Mouse (Mus musculus) adrenal gland, adult 2 months (tissue): ENCODE data around the gene Zbtb12. TPM values are rescaled to one million over a fixed set of nuclear protein-coding genes. Genes with fewer than 3 reads are reported as not detected.
A peak's percentile ranks its signal among the peaks of the same experiment; 100 is the strongest.

Experiments
- DNase-seq: peaks from one replicate; pipeline ENCODE4 v3.0.0; 2021
- polyA plus RNA-seq: library from polyadenylated mRNA; depleted of rRNA; stranded (reverse); fragments of >200 nt; gene quantifications from 2 replicates; pipeline ENCODE4 v1.2.3, GENCODE M21; 2012
- total RNA-seq, 2 experiments: library from RNA; stranded (reverse); gene quantifications; 2 replicates each; pipeline ENCODE4 v1.2.3; 2021

The Zbtb12 gene
- total and polyA plus RNA-seq, 3 experiments = 10.8 to 21.5 (median 16.1) TPM

DNA sequence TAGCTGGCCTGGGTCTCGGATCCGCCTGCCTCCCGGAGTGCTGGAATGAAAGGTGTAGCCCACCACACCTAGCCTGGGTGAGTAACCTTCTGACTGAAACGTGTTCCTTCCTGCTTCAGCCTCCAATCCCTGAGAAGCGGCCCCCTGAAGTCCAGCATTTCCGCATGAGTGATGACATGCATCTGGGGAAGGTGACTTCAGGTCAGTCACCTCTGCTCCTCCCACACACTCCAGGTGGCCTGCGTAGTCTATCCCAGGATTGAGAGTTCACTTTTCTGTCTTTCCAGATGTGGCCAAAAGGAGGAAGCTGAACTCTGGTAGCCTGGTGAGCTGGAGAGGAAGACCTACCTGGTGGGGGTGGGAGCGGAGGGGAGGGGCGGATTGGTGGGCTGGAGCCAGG is 23.6 kb downstream of the Zbtb12 start:
- DNase-seq = no peak

DNA sequence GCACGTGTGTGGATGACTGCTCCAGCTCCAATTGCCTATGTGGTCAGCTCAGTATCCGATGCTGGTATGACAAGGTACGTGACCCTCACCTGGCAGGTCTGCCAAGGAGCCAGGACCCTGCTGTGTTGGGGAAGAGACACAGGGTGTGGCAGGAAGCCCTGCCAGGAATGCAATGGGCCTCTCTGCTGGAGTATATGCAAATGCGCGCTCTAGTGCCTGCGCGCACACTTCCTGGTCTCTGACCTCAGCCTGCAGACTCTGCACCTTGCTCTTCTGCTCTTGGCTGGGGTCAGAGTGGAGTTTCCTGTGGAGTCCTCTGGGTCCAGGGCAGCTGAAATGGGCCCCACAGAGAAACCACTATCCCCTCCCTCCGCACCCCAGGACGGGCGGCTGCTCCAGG is 31.7 kb downstream of the Zbtb12 start:
- no peak for DNase-seq

DNA sequence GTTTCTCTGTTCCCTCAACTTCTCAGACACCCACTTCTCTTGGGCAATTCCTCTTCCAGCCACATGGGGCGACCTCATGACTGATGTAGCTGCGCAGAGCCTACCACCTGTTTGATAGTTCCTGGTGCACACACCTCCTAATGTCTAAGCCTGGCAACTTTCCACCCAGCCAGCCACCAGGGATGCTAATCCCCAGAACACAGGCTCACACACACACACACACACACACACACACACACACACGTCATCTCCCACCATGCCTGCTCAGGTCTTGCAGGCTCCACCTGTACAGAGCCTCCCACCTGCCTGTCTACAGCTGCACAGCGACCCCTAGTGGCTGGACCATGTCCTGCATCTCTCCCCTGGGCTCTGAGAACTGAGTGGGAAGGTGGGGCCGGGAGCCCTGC is 32.7 kb downstream of the Zbtb12 start:
- peak; percentile 77 for DNase-seq

DNA sequence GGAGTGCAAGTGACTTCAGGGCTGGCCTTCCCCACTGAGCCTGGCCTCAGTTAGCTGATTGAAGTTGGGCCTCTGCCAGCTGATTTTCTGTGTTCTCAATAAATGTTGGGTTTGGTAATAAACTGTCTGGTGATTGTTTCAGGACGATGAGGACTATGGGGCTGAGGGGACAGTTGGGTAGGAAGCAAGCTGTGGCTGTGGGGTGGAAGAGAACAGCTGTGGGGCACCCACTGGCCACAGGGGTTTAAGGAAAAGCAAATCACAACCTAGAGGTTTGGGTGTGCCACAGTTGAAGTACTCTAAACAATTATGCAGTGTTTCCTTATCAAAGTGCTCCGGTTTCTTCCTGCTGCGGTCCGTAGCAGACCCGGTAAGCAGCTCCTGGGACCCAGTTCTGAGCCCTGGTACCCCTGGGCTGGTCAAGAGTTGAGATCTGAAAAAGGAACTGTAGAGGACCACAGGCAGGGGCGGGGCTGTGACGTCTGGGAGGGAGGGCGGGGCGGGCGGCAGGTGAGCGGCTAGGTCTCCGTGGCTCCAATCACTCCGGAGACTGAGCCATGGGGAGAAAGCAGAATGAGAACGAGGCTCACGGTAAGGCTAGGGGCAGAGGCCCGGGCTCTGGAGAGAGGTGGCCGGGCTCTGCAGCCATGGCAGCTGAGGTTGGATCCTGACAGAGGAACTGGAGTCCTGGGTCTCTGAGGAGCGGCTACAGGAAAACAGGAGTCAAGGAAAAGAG is 34.8 kb downstream of the Zbtb12 start, which contains the start of gene Slc44a4:
Gene Slc44a4, plus strand, starts transcription at position 537 of the 736 bp plus-strand sequence.
- DNase-seq = no peak

DNA sequence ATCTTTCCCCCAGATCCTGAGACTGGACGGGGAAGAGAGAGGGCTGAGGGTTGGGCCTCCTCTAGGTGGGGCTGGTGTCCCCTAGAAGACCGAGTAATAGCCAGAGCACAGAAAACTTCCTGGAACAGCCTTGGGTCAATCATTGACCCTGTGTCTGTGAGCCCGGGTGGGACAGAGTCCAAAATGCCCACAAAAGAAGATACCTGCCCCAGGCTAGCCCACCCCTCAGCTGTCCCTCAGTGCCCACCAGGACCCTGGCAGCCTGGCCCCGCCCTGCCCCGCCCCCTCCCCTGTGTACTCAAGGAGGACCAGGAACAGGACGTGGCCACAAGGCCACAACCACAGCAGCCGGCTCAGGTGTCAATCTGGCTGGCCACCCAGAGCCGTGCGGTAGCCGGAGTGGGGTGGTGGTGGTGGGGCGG is 36.1 kb downstream of the Zbtb12 start:
- peak; percentile 52 for DNase-seq

DNA sequence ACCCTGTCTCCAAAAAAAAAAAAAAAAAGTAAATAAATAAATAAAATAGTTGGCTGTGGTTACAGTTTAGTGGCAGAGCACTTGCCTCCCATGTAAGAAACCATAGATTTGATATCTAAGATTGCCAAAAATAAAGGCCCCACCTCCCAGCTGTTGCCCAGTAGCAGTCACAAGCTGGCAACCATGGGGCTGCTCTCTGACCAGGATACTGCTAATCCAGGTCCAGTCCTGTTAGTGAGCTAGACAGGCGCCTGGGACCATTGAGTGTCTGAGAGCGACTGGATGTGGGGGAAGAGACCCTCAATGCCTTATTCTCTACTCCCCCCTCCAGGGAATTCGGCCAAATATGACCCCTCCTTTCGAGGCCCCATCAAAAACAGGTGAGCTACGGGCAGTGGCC is 37.0 kb downstream of the Zbtb12 start:
- no peak for DNase-seq

DNA sequence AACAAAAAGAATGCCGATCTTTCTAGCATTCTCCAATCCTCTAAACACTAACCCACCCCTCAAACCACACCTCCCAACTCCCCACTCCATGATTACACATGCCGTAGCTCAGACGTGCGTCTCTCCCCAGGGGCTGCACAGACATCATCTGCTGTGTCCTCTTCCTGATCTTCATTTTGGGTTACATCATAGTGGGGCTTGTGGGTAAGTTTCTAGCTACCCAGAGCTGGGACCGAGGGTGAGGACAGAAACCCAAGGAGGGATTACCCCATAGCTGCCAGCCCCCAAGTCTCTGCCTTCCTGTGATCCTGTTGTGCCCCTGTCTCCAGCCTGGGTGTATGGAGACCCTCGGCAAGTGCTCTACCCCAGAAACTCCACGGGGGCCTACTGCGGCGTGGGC is 37.9 kb downstream of the Zbtb12 start:
- no peak for DNase-seq

DNA sequence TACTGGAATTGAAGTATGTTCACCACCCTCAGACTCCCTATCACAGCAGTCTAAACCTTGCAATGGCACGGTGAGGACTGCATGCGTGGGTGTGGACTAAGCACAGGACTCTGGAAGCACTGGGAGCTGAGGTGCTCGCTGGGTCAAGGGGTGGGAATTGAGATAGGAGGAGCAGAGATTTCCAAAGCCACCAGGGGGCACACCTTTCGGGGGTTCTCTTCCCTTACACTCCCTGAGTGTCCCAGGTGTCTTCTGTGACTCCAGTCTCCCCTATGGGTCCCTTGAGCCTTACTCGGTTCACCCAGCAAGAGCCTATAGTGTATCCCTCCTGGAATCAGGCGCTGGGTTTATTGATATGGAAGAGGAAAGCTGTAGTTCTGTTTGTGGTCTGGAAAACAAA is 43.7 kb downstream of the Zbtb12 start:
- DNase-seq = no peak

DNA sequence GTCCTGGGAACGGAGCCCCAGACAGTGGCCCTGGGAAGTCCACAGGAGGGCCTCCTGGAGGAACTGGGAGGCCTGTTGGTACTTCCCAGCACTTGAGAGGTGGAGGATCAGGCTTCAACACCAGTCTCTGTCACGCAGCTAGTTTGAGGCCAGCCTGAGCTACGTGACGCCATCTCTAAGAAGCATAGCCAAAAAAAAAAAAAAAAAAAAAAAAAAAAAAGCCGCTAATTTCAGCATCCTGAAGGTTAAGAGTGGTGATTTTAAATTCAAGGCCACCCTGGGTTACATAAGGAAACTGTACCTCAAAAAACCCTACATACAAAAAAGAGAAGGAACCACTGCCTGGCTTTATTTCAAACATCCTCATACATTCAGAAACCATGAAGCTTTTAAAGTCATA is 45.0 kb downstream of the Zbtb12 start:
- DNase-seq = no peak

DNA sequence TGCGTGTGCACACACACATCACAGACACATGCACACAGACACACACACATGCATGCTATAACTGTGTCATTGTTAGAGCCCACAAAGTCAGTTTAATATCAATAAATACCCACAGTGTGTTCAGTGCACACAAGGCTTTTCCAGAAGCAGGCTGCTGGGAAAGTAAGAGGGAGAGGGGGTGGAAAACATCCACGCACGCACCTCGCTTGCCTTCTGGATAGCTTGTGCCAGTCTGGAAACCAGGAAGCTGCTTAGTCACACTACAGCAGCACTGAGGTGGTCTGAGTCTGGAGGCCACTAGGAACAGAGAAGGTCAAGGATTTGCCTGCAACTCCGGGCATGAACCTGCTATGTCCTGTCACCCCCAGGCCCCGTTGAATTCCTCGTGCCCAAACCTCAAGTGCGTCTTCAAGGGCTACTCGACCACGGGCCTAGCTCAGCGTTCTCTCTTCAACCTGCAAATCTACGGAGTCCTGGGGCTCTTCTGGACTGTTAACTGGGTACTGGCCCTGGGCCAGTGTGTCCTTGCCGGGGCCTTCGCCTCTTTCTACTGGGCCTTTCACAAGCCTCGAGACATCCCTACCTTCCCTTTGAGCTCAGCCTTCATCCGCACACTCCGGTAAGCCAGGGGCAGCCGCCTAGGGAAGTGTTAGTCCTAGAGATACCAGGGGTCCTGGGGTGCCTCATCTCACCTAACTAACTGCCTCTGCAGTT is 48.2 kb downstream of the Zbtb12 start:
- peak; percentile 73 for DNase-seq

DNA sequence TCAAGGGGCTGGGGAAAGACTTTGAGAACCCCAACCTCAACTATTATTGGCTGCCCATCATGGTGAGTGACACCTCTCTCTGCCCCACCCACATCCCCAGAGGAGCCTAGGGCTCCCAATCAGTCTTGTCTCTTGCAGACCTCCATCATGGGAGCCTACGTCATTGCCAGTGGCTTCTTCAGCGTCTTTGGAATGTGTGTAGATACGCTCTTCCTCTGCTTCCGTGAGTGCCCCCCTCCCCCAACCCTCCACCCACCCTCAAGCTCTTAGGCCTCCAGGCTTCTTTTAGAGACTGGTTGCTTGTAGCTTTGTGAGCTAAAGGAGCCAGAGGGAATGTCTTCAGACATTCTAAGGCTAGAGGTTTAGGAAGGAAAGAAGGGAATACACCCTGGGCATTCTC is 49.6 kb downstream of the Zbtb12 start:
- no peak for DNase-seq

DNA sequence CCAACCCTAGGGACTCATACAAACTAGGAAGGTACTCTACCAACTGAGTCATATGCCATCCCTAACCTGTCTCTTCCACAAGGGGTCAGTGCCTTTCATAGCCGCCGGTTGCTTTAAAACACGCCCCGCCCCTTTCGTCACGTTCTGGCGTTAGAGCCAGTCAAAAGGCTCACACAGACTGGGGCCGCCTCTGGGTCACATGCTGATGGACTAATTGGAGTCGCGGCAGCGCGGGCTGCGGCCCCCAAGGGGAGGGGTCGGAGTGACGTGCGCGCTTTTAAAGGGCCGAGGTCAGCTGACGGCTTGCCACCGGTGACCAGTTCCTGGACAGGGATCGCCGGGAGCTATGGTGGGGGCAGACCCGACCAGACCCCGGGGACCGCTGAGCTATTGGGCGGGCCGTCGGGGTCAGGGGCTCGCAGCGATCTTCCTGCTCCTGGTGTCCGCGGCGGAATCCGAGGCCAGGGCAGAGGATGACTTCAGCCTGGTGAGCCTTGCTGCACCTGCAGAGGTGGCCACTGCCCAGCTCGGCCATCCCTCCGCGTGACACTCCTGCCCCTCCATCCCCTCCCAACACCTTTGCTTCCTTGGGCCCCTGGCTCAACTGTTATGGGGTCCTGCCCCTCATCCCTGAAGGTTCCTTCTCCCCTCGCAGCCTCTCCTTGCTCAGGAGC is 51.9 kb downstream of the Zbtb12 start, which contains the start of gene Neu1:
Gene Neu1, plus strand, starts transcription at position 193 of the 674 bp plus-strand sequence.
- DNase-seq = peak; percentile 99

DNA sequence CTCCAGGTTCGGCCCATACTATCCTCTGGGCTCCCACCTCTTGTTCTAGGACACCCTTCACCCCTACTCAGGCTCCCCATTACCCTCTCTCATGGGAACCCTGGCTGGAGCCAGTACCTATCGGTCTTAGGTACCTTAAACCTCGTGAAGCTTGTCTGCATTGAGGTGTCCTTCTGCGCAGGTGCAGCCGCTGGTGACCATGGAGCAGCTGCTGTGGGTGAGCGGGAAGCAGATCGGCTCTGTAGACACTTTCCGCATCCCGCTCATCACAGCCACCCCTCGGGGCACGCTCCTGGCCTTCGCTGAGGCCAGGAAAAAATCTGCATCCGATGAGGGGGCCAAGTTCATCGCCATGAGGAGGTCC is 52.4 kb downstream of the Zbtb12 start:
- peak; percentile 38 for DNase-seq

DNA sequence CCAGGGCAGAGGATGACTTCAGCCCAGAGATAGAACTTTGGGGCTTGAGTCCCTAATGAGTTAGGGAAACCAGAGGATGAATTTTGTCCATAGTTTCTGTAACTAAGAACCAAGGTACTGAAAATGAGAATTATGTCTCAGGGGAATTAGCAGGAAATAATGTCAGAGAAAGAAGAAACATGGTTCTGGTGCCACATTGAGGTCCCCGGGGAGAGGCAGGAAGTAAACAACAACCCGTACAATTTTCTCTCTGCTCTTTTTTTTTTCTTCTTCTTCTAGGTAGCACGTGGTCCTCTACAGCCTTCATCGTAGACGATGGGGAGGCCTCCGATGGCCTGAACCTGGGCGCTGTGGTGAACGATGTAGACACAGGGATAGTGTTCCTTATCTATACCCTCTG is 53.0 kb downstream of the Zbtb12 start:
- DNase-seq = no peak

DNA sequence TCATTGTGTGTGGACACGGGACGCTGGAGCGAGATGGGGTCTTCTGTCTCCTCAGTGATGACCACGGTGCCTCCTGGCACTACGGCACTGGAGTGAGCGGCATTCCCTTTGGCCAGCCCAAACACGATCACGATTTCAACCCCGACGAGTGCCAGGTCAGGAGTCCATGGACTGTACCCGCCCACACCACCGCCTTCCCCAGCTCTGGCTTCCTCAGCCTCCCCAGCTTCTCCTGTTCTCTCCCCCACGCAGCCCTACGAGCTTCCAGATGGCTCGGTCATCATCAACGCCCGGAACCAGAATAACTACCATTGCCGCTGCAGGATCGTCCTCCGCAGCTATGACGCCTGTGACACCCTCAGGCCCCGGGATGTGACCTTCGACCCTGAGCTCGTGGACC is 54.7 kb downstream of the Zbtb12 start:
- no peak for DNase-seq

DNA sequence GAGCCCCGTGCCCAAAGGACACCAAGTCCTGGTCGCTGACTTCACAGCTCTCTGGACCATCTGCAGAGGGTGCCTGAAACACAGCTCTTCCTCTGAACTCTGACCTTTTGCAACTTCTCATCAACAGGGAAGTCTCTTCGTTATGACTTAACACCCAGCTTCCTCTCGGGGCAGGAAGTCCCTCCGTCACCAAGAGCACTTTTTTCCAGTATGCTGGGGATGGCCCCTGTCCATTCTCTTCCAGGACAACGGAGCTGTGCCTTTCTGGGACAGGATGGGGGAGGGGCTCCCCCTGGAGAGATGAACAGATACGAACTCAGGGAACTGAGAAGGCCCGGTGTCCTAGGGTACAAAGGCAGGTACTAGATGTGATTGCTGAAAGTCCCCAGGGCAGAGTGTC is 55.5 kb downstream of the Zbtb12 start:
- peak; percentile 38 for DNase-seq

DNA sequence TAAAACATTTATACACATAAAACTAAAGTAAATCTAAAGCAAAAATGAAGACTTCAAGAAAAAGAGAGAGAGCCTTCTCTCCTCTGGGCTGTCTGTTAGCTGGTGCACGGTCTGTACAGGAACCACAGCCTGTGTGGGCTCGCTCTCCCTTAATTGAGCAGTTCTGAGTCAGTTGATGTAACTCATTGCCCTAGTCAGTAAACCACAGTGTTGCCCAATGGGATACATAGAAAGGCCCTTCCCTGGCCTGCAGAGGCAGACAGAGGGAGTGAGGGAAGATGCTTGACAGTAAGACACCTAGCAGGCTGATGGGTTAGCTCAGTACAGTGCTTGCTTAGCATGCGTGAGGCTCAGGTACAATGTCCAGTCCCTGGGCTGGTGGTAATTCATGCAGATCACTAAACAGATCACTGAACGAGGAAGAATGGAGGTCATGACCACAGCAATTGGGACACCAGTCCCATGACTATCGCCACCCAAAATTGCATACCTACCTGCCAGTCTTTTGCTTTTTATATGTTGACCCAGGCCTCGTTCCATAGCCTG is 58.8 kb downstream of the Zbtb12 start:
- no peak for DNase-seq

DNA sequence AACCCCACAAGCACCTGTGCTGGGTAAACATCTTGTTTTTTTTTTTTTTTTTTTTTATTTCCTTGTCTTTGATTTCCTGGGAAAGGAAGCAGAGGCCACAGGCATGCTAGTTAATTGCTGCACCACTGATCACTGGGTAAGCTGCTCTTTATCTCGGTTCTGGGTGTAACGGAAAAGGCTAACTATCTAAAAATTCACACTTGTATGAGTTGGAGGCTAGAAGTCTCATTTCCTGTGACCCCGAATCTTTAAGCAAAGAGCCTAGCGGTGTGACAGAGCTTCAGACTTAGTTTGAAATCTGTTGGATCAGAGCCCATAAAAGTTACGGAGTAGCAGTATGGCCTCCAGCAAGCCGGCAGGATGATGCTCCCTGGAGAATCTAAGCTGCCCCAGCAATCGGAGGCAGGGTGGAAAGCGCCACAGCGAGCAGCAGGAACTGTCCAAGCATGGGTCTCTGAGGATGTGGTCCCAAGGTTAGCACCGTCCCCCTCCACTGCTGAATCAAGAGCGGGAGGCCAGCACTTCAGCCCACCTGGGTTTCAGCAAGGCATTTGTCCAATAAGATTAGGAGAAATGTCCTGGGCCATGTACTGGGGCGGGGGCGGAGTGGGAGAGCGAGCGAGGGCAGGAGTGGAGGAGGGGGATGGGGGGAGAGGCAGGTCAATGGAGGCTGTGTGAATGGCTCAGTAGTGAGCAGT is 62.2 kb downstream of the Zbtb12 start:
- DNase-seq = peak; percentile 46

DNA sequence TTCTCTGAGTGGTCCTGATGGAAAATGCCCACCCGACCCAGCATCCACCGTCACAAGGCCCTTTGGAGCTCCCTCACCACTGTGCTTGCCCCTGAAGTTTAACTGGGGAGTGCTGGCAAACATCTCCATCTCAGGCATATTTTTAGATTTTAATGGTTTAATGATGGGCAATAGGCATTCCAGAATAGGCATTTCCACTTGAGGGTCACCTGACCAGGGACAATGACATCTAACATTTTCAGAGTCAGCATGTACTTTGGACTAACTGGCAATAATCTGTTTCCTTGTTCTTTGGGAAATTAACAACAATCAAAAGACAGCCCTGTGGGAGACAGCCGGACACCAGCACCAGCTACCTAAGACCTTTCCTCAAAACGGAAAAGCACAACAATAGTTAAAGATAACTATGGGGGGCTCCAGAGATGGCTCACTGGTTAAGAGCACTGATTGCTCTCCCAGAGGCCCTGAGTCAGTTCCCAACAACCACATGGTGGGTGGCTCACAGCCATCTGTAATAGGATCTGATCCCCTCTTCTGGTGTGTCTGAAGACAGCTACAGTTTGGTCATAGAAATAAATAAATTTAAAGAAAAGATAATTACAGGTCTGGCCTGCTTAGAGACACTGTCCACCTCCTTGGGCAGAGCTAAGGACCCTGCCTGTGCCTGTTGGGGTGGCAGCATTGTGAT is 64.0 kb downstream of the Zbtb12 start:
- DNase-seq = no peak

DNA sequence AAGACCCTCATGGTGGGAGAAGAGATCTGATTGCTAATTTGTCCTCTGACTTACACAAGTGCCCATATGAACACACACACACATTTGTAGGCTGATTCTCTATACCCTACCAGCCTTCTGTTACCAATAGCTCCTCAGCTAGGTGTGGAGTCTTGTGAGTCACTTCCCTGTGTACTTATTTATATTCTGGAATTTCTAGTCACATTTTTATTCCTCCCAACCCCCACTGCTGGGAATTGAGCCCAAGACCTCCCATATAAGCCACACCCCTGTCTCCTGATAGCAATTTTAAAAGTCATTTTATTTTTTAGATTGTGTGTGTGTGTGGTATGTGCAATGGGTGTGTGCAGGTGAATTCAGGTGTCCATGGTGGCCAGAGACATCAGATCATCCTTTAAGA is 65.1 kb downstream of the Zbtb12 start:
- DNase-seq = no peak
